Mouse (Mus musculus) MEL (cell line): ENCODE measurements around the gene Lin7a. TPM values are rescaled to one million over a fixed set of nuclear protein-coding genes. Genes with fewer than 3 reads are reported as not detected.

Experiments
- DNase-seq: peaks from one replicate; pipeline ENCODE4 v3.0.0; 2011; ENCODE audit warnings: low read depth, low spot score
- H3K27ac ChIP-seq: 2 replicates; pipeline ENCODE4 v1.5.1; 2012; ENCODE audit warnings: low read depth, mild to moderate bottlenecking, control low read depth, low read length, moderate library complexity; ENCODE audit not compliant: control insufficient read depth
- H3K27me3 ChIP-seq, 2 experiments: fragments of 150-350 bp in 1 of 2; sonication (generic) in 1 of 2; 2 replicates each; pipeline ENCODE4 v1.6.1; 2012; ENCODE audit warnings: low read length in 2 of 2, mild to moderate bottlenecking in 2 of 2, improper control_type of control experiment in 1 of 2, moderate library complexity in 1 of 2; ENCODE audit not compliant: insufficient read depth in 2 of 2, control insufficient read depth in 1 of 2
- H3K36me3 ChIP-seq, 2 experiments: 2 replicates each; pipeline ENCODE4 v1.6.1; 2012 to 2014; ENCODE audit warnings: low read length in 2 of 2, improper control_type of control experiment in 1 of 2, inconsistent platforms in 1 of 2, mild to moderate bottlenecking in 1 of 2; ENCODE audit not compliant: insufficient read depth in 2 of 2, control insufficient read depth in 1 of 2
- H3K4me1 ChIP-seq, 2 experiments: fragments of 150-350 bp in 1 of 2; sonication (generic) in 1 of 2; 2 replicates each; pipeline ENCODE4 v1.6.1; 2012; ENCODE audit warnings: low read length in 2 of 2, improper control_type of control experiment in 1 of 2, mild to moderate bottlenecking in 1 of 2; ENCODE audit not compliant: insufficient read depth in 2 of 2, control insufficient read depth in 1 of 2
- H3K4me3 ChIP-seq, 2 experiments: fragments of 150-350 bp in 1 of 2; sonication (generic) in 1 of 2; 2 replicates each; pipeline ENCODE4 v1.5.1; 2012; ENCODE audit warnings: low read depth in 2 of 2, low read length in 2 of 2, mild to moderate bottlenecking in 2 of 2, moderate library complexity in 2 of 2, control low read depth in 1 of 2, improper control_type of control experiment in 1 of 2; ENCODE audit not compliant: control insufficient read depth in 1 of 2, insufficient read depth in 1 of 2
- H3K79me2 ChIP-seq: 2 replicates; pipeline ENCODE4 v1.6.1; 2012; ENCODE audit warnings: mild to moderate bottlenecking, low read length, moderate library complexity; ENCODE audit not compliant: control insufficient read depth, poor library complexity, insufficient read depth
- H3K9ac ChIP-seq: 2 replicates; pipeline ENCODE4 v1.6.1; 2012; ENCODE audit warnings: low read depth, mild to moderate bottlenecking, control low read depth, low read length, moderate library complexity; ENCODE audit not compliant: control insufficient read depth, poor library complexity, severe bottlenecking
- H3K9me3 ChIP-seq: fragments of 150-350 bp; sonication (generic); replicated peaks from 2 replicates; pipeline ENCODE4 v1.6.1; 2012; ENCODE audit warnings: mild to moderate bottlenecking, low read length, improper control_type of control experiment, moderate library complexity; ENCODE audit not compliant: insufficient read depth
- BHLHE40 ChIP-seq: IDR thresholded peaks from 2 replicates; pipeline ENCODE4 v1.6.1; 2012; ENCODE audit warnings: low read depth, mild to moderate bottlenecking, inconsistent platforms, low read length, improper control_type of control experiment, borderline replicate concordance
- CTCF ChIP-seq, 3 experiments: IDR thresholded peaks in 2 of 3; conservative IDR thresholded peaks in 1 of 3; 2 replicates each; pipeline ENCODE4 v1.5.1; 2011 to 2012; ENCODE audit warnings: low read length in 3 of 3, low read depth in 2 of 3, mild to moderate bottlenecking in 2 of 3, improper control_type of control experiment in 1 of 3, inconsistent platforms in 1 of 3, mixed read lengths in 1 of 3, moderate library complexity in 1 of 3; ENCODE audit not compliant: control insufficient read depth in 1 of 3, insufficient read depth in 1 of 3, poor library complexity in 1 of 3, severe bottlenecking in 1 of 3
- E2F4 ChIP-seq: IDR thresholded peaks from 2 replicates; pipeline ENCODE4 v1.6.1; 2011; ENCODE audit warnings: low read depth, low read length, improper control_type of control experiment, borderline replicate concordance
- ELF1 ChIP-seq: IDR thresholded peaks from 2 replicates; pipeline ENCODE4 v1.6.1; 2014; ENCODE audit warnings: low read depth, mild to moderate bottlenecking, inconsistent platforms, low read length, improper control_type of control experiment, moderate library complexity
- ETS1 ChIP-seq: IDR thresholded peaks from 2 replicates; pipeline ENCODE4 v1.6.1; 2012; ENCODE audit warnings: low read depth, mild to moderate bottlenecking, inconsistent platforms, low read length, improper control_type of control experiment, moderate library complexity
- GABPA ChIP-seq: IDR thresholded peaks from 2 replicates; pipeline ENCODE4 v1.6.1; 2012; ENCODE audit warnings: low read depth, mild to moderate bottlenecking, inconsistent platforms, low read length, improper control_type of control experiment, moderate library complexity
- HCFC1 ChIP-seq: IDR thresholded peaks from 2 replicates; pipeline ENCODE4 v1.6.1; 2012; ENCODE audit warnings: low read depth, mild to moderate bottlenecking, inconsistent platforms, low read length, improper control_type of control experiment, moderate library complexity
- MAFK ChIP-seq: IDR thresholded peaks from 2 replicates; pipeline ENCODE4 v1.6.1; 2011; ENCODE audit warnings: low read depth, mild to moderate bottlenecking, low read length, improper control_type of control experiment, borderline replicate concordance
- MAX ChIP-seq: IDR thresholded peaks from 2 replicates; pipeline ENCODE4 v1.6.1; 2011; ENCODE audit warnings: low read length, improper control_type of control experiment
- MXI1 ChIP-seq: IDR thresholded peaks from 2 replicates; pipeline ENCODE4 v1.6.1; 2011; ENCODE audit warnings: mild to moderate bottlenecking, low read depth, low read length, improper control_type of control experiment
- MYB ChIP-seq: IDR thresholded peaks from 2 replicates; pipeline ENCODE4 v1.6.1; 2011; ENCODE audit warnings: mild to moderate bottlenecking, low read depth, low read length, improper control_type of control experiment
- MYC ChIP-seq: IDR thresholded peaks from 2 replicates; pipeline ENCODE4 v1.6.1; 2011; ENCODE audit warnings: low read depth, mild to moderate bottlenecking, low read length, improper control_type of control experiment, moderate library complexity
- NELFE ChIP-seq: IDR thresholded peaks from 2 replicates; pipeline ENCODE4 v1.6.1; 2011; ENCODE audit warnings: low read depth, low read length, improper control_type of control experiment
- NRF1 ChIP-seq: IDR thresholded peaks from 2 replicates; pipeline ENCODE4 v1.6.1; 2014; ENCODE audit warnings: low read depth, mild to moderate bottlenecking, inconsistent platforms, low read length, improper control_type of control experiment, moderate library complexity; ENCODE audit not compliant: poor library complexity, insufficient read depth, severe bottlenecking
- POLR2AphosphoS2 ChIP-seq: IDR thresholded peaks from 2 replicates; pipeline ENCODE4 v1.6.1; 2011; ENCODE audit warnings: low read length, improper control_type of control experiment
- POLR2AphosphoS5 ChIP-seq: IDR thresholded peaks from 2 replicates; pipeline ENCODE4 v1.6.1; 2012; ENCODE audit warnings: low read depth, borderline replicate concordance, mild to moderate bottlenecking, inconsistent platforms, low read length, moderate library complexity, mixed read lengths
- RAD21 ChIP-seq: IDR thresholded peaks from 2 replicates; pipeline ENCODE4 v1.6.1; 2011; ENCODE audit warnings: mild to moderate bottlenecking, low read depth, low read length, improper control_type of control experiment
- RCOR1 ChIP-seq: IDR thresholded peaks from 2 replicates; pipeline ENCODE4 v1.6.1; 2012; ENCODE audit warnings: low read depth, mild to moderate bottlenecking, inconsistent platforms, low read length, improper control_type of control experiment
- SIN3A ChIP-seq: IDR thresholded peaks from 2 replicates; pipeline ENCODE4 v1.6.1; 2012; ENCODE audit warnings: low read length, improper control_type of control experiment, inconsistent platforms
- SMC3 ChIP-seq: IDR thresholded peaks from 2 replicates; pipeline ENCODE4 v1.6.1; 2011; ENCODE audit warnings: low read depth, low read length, improper control_type of control experiment
- TAL1 ChIP-seq: IDR thresholded peaks from 2 replicates; pipeline ENCODE4 v1.6.1; 2012; ENCODE audit warnings: mild to moderate bottlenecking, inconsistent platforms, low read length, moderate library complexity, mixed read lengths
- TBP ChIP-seq: IDR thresholded peaks from 2 replicates; pipeline ENCODE4 v1.8.0; 2011; ENCODE audit warnings: low read depth, low read length, improper control_type of control experiment
- TCF12 ChIP-seq: IDR thresholded peaks from 2 replicates; pipeline ENCODE4 v1.6.1; 2014; ENCODE audit warnings: low read depth, mild to moderate bottlenecking, inconsistent platforms, low read length, improper control_type of control experiment, moderate library complexity
- UBTF ChIP-seq: IDR thresholded peaks from 2 replicates; pipeline ENCODE4 v1.6.1; 2012; ENCODE audit warnings: low read depth, mild to moderate bottlenecking, inconsistent platforms, low read length, improper control_type of control experiment, moderate library complexity, borderline replicate concordance; ENCODE audit not compliant: insufficient read depth
- ZC3H11A ChIP-seq: IDR thresholded peaks from 2 replicates; pipeline ENCODE4 v1.6.1; 2012; ENCODE audit warnings: low read depth, mild to moderate bottlenecking, inconsistent platforms, low read length, improper control_type of control experiment
- ZNF384 ChIP-seq: IDR thresholded peaks from 2 replicates; pipeline ENCODE4 v1.6.1; 2012; ENCODE audit warnings: low read depth, mild to moderate bottlenecking, inconsistent platforms, low read length, improper control_type of control experiment
- polyA plus RNA-seq, 2 experiments: library from polyadenylated mRNA; stranded (reverse) in 1 of 2; unstranded in 1 of 2; fragments of >175 nt in 1 of 2; fragments of >200 nt in 1 of 2; gene quantifications; 2 replicates each; pipeline versions ENCODE4 v1.2.1 to v1.2.4; 2012; ENCODE audit warnings: low replicate concordance in 2 of 2, low read depth in 1 of 2; ENCODE audit not compliant: insufficient read length in 2 of 2, insufficient read depth in 1 of 2, missing spikeins in 1 of 2
- total RNA-seq: library from RNA; depleted of rRNA; stranded (reverse); fragments of 300-350 nt; gene quantifications from 2 replicates; pipeline ENCODE4 v1.2.3, GENCODE M21; 2012

The Lin7a gene
- total and polyA plus RNA-seq, 3 experiments: not detected

GRCm38 (mm10) chr10:107225871-107226270 lies 45.6 kb upstream of the Lin7a start:
- Histone ChIP-seq H3K4me3 (no peak overlapping the region), H3K27ac (no peak overlapping the region)
- TF ChIP-seq RAD21 (no peak), ETS1 (no peak), GABPA (no peak), RCOR1 (no peak), NELFE (no peak), UBTF (no peak), SMC3 (no peak), ZC3H11A (no peak), TCF12 (no peak), POLR2AphosphoS5 (no peak), ELF1 (no peak), MXI1 (no peak), NRF1 (no peak), CTCF (IDR thresholded peaks at IDR 0.05 in 2 of 3, conservative IDR thresholded peaks at IDR 0.05 in 1 of 3; ENCODE audit: control insufficient read depth in 1 of 3, insufficient read depth in 1 of 3, low read depth in 2 of 3, low read length in 3 of 3, poor library complexity in 1 of 3, severe bottlenecking in 1 of 3) (no peak)
- TF ChIP-seq, all 39 proteins: peak for 0
- Histone ChIP-seq H3K79me2 (no peaks in the 10 kb centered on the region), H3K9me3 (no peaks in the 10 kb centered on the region), H3K27me3 (no peaks in the 10 kb centered on the region), H3K36me3 (no peaks in the 10 kb centered on the region), H3K4me1 (no peaks in the 10 kb centered on the region), H3K9ac (no peak overlapping the region)
- DNase-seq: no peak

- no peaks in the 10 kb centered on the region for H3K36me3 ChIP-seq
- H3K4me3 ChIP-seq: no peak overlapping the region
- H3K79me2 ChIP-seq: no peaks in the 10 kb centered on the region
- no peak for DNase-seq
- no peak overlapping the region for H3K9ac ChIP-seq
- no peak overlapping the region for H3K27ac ChIP-seq
- TF ChIP-seq BHLHE40 (no peak), SIN3A (no peak), ZNF384 (no peak), TCF12 (no peak), UBTF (no peak), MYB (no peak), ZC3H11A (no peak), ELF1 (no peak), ETS1 (no peak), TBP (no peak), POLR2AphosphoS2 (no peak), NELFE (no peak), MAFK (no peak), SMC3 (no peak), MAX (no peak), MXI1 (no peak), HCFC1 (no peak), MYC (no peak), E2F4 (no peak), TAL1 (no peak)
- no peaks in the 10 kb centered on the region for H3K9me3 ChIP-seq
- no peaks in the 10 kb centered on the region for H3K4me1 ChIP-seq
- no peaks in the 10 kb centered on the region for H3K27me3 ChIP-seq
These were observed 43.6 kb upstream of the Lin7a start for GRCm38 (mm10) chr10:107227901-107228300.
